Mouse (Mus musculus): ENCODE data around the gene Clasp1. TPM values are rescaled to one million over a fixed set of nuclear protein-coding genes. Genes with fewer than 3 reads are reported as not detected.

The Clasp1 gene
- polyA plus RNA-seq, 1 experiment from 2014 or later, result 14.8 TPM

DNA sequence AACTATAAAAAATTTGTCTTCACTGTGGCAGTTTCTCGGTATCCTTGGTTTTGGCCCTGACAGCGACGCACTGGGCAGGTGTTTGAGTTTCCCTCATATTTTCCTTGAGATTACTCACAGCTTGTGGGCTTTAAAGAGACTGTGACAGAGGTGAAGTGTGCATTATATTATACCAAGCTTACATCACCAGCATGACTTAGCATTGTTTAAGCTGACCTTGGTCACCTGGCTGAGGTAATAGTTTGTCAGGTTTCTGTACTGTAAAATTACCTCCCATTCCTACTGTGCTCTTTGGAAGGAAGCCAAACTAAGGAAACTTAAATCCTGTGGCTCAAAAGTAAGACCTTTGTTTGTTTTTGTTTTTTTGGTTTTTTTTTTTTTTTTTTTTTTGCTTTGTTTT lies 69.4 kb downstream of the Clasp1 start:
- no peaks in the 10 kb centered on the region for H3K9me3 ChIP-seq (ENCODE audit: low read length)
- DNase-seq (ENCODE audit: low spot score) (peak; percentile 78), ATAC-seq (no peak)
- WGBS, result 24% methylated on average over 3 of the region's 3 CpGs
- H3K4me1 ChIP-seq (ENCODE audit: insufficient read depth, low read depth, low read length), result no peaks in the 10 kb centered on the region
- peak overlapping the region; percentile 61; the same call in 1 of the 2 replicates for H3K4me2 ChIP-seq (replicated peaks; ENCODE audit: low read depth, low read length)
- H3K27ac ChIP-seq (ENCODE audit: low read length), result peak overlapping the region; percentile 99; the same call in 1 of the 2 replicates
- no peak for TF ChIP-seq EP300 (IDR thresholded peaks at IDR 0.05)
- no peak for TF ChIP-seq CTCF (IDR thresholded peaks at IDR 0.05)
- H3K36me3 ChIP-seq (ENCODE audit: insufficient read depth, low read length), result no peaks in the 10 kb centered on the region
- no peak overlapping the region for H3K9ac ChIP-seq (replicated peaks; ENCODE audit: low read depth)
- H3K27me3 ChIP-seq (replicated peaks; ENCODE audit: insufficient read depth, low read length), result no peaks in the 10 kb centered on the region
- H3K4me3 ChIP-seq (ENCODE audit: low read depth, low read length), result no peak overlapping the region

DNA sequence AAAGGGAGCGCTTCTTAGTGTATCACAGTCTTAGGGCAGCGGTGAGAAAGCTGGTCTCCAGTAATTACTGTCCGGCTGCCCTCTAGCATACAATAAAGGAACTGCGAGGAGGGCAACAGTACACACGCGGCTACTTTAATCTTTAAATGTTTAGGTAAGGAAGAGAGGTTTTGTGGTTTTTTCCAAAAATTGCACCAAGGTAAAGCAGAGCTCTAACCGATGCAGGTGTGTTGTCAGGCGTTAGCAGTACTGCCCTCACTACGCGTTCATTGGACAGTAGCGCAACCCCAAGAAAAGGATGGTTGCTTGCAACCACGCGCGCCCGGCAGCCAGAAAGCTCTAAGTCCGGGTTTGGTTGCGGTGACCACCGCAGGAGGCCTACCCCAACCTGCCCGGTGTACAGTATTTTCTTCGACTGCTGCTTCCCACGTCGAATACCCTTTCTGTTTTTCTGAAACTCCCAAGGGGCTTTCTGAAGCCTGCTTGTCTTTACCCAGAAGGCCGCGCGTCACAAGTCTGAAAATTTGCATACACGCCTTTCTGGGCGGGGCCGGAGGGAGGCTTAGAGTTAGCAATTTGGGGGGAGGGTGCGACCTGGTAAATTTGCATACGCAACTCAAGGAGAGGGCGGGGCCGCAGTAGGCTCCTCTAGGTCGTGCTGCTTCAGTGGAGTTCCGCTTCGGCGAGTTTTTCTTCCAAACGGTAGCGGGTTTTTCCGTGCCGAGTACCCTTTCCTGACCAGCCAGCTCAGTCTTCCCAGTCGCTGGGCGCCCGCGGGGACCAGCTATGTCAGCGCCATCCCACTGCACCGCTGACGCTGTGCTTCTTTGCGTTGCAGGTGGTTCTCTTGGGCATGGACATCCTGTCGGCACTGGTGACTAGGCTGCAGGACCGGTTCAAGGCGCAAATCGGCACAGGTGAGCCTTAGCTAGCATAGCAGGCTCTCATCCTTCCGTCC lies 70.4 kb downstream of the Clasp1 start:
- DNase-seq (ENCODE audit: low spot score) (peak; percentile 97), ATAC-seq (peak; percentile 96)
- Histone ChIP-seq H3K4me3 (ENCODE audit: low read depth, low read length) (peak overlapping the region; percentile 48), H3K27ac (ENCODE audit: low read length) (peak overlapping the region; percentile 99), H3K9ac (replicated peaks; ENCODE audit: low read depth) (peak overlapping the region; percentile 93), H3K4me2 (replicated peaks; ENCODE audit: low read depth, low read length) (peak overlapping the region; percentile 61), H3K4me1 (ENCODE audit: insufficient read depth, low read depth, low read length) (no peaks in the 10 kb centered on the region), H3K36me3 (ENCODE audit: insufficient read depth, low read length) (peaks cover 9% of the 10 kb centered on the region; the same call in 1 of the 2 replicates), H3K27me3 (replicated peaks; ENCODE audit: insufficient read depth, low read length) (no peaks in the 10 kb centered on the region), H3K9me3 (ENCODE audit: low read length) (no peaks in the 10 kb centered on the region)
- TF ChIP-seq EP300 (IDR thresholded peaks at IDR 0.05) (peak; percentile 80), CTCF (IDR thresholded peaks at IDR 0.05) (peak; percentile 77)
- 2% methylated on average over 53 of the region's 53 CpGs for WGBS

DNA sequence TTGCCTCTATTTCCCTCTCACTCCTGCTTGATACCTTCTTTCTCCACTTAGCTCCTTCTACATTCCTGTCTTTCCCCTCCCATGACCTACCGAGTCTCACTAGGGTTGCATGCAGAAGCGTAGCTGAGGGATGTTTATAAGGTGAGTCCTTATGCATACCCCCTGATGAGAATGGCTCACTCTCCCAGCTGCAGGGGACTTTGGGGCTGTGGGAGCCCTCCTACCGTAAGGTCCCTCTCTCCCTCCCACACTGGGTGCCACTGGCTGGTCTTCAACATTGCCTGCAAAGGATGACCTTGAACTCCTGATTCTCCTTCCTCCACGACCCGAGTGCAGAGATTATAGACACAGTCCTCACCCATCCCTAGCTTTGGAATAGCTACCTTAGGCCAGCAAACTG lies 71.9 kb downstream of the Clasp1 start:
- no peak overlapping the region for H3K27ac ChIP-seq (ENCODE audit: low read length)
- H3K27me3 ChIP-seq (replicated peaks; ENCODE audit: insufficient read depth, low read length), result no peaks in the 10 kb centered on the region
- 87% methylated on average over 5 of the region's 5 CpGs for WGBS
- H3K4me3 ChIP-seq (ENCODE audit: low read depth, low read length), result no peak overlapping the region
- no peak for TF ChIP-seq EP300 (IDR thresholded peaks at IDR 0.05)
- TF ChIP-seq CTCF (IDR thresholded peaks at IDR 0.05), result no peak
- H3K4me1 ChIP-seq (ENCODE audit: insufficient read depth, low read depth, low read length), result no peaks in the 10 kb centered on the region
- DNase-seq (ENCODE audit: low spot score) (no peak), ATAC-seq (no peak)
- H3K36me3 ChIP-seq (ENCODE audit: insufficient read depth, low read length), result peaks cover 24% of the 10 kb centered on the region
- no peak overlapping the region for H3K9ac ChIP-seq (replicated peaks; ENCODE audit: low read depth)
- no peaks in the 10 kb centered on the region for H3K9me3 ChIP-seq (ENCODE audit: low read length)
- H3K4me2 ChIP-seq (replicated peaks; ENCODE audit: low read depth, low read length), result no peak overlapping the region

DNA sequence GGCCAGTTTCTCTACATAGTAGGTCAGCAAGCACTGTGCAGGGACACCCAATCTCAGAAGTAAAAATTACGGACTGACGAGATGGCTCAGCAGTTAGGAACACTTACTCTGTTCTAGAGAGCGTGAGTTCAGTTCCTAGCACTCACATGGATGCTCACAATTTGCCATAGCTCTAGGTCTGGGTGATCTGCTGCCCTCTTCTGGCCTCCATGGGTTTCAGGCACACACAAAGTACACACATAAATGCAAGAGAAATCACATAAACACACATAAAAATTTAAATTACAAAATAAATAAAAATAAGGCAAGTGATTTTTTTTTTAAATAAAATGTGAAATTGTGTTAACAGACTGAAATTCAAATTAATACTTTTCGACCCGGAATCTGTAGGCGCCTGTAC lies 77.2 kb downstream of the Clasp1 start:
- no peak for TF ChIP-seq EP300 (IDR thresholded peaks at IDR 0.05)
- peak; percentile 45 for TF ChIP-seq CTCF (IDR thresholded peaks at IDR 0.05)

DNA sequence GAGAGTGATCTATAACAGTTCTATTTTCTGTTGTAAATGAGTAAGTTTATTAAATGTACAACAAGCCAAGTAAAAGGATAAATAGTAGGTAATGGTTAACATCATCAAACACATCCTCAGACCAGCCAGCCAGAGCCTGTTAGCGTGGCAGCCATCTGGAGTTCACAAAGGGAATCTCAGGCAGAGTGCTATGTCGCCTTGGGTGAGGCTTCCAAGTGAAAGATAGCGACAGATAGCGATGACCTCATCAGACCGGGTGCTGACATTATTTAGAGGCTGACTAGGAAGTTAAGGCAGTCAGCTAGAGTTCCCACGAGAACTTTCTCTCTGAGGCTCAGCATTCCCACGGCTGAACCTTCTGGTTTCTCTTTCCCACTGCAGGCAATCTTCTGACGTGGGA lies 83.5 kb downstream of the Clasp1 start:
- ATAC-seq (no peak), DNase-seq (ENCODE audit: low spot score) (no peak)
- H3K9ac ChIP-seq (replicated peaks; ENCODE audit: low read depth), result no peak overlapping the region
- peaks cover 4% of the 10 kb centered on the region; the same call in 1 of the 2 replicates for H3K36me3 ChIP-seq (ENCODE audit: insufficient read depth, low read length)
- TF ChIP-seq EP300 (IDR thresholded peaks at IDR 0.05) (no peak), CTCF (IDR thresholded peaks at IDR 0.05) (no peak)
- H3K27ac ChIP-seq (ENCODE audit: low read length), result no peak overlapping the region
- H3K4me1 ChIP-seq (ENCODE audit: insufficient read depth, low read depth, low read length), result no peaks in the 10 kb centered on the region
- no peak overlapping the region for H3K4me2 ChIP-seq (replicated peaks; ENCODE audit: low read depth, low read length)
- no peak overlapping the region for H3K4me3 ChIP-seq (ENCODE audit: low read depth, low read length)
- no peaks in the 10 kb centered on the region for H3K9me3 ChIP-seq (ENCODE audit: low read length)
- no peaks in the 10 kb centered on the region for H3K27me3 ChIP-seq (replicated peaks; ENCODE audit: insufficient read depth, low read length)
- WGBS, result 76% methylated on average over 8 of the region's 8 CpGs

More for the DNA sequence above, 77.2 kb downstream of the Clasp1 start:
- no peaks in the 10 kb centered on the region for H3K27me3 ChIP-seq (replicated peaks; ENCODE audit: insufficient read depth, low read length)
- 96% methylated on average over 6 of the region's 6 CpGs for WGBS
- H3K4me2 ChIP-seq (replicated peaks; ENCODE audit: low read depth, low read length), result no peak overlapping the region
- no peaks in the 10 kb centered on the region for H3K4me1 ChIP-seq (ENCODE audit: insufficient read depth, low read depth, low read length)
- DNase-seq (ENCODE audit: low spot score) (no peak), ATAC-seq (no peak)
- no peak overlapping the region for H3K27ac ChIP-seq (ENCODE audit: low read length)
- no peaks in the 10 kb centered on the region for H3K9me3 ChIP-seq (ENCODE audit: low read length)
- no peak overlapping the region for H3K9ac ChIP-seq (replicated peaks; ENCODE audit: low read depth)
- H3K4me3 ChIP-seq (ENCODE audit: low read depth, low read length), result no peak overlapping the region
- H3K36me3 ChIP-seq (ENCODE audit: insufficient read depth, low read length), result peaks cover 29% of the 10 kb centered on the region

DNA sequence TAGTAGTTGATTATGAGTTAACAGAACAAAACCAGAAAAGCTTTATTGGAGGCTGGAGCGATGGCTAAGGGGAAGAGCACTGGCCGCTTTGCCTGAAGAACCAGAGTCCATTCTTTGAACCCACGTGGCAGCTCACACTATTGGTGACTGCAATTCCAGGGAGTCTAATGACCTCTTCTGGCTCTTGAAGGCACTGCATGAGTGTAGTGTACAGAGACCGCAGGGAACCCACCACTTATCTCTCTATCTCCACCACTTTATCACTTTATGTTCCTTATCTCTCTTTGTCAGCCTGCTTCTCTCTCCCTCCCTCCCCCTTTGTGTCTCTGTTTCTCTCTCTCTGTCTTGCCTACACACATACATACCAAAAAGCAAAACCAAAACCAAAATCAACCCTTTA lies 88.1 kb downstream of the Clasp1 start:
- H3K27ac ChIP-seq (ENCODE audit: low read length), result no peak overlapping the region
- no peaks in the 10 kb centered on the region for H3K36me3 ChIP-seq (ENCODE audit: insufficient read depth, low read length)
- TF ChIP-seq CTCF (IDR thresholded peaks at IDR 0.05), result peak; percentile 85
- no peak for TF ChIP-seq EP300 (IDR thresholded peaks at IDR 0.05)
- no peak overlapping the region for H3K4me2 ChIP-seq (replicated peaks; ENCODE audit: low read depth, low read length)
- DNase-seq (ENCODE audit: low spot score) (peak; percentile 68), ATAC-seq (peak; percentile 83)
- H3K4me1 ChIP-seq (ENCODE audit: insufficient read depth, low read depth, low read length), result no peaks in the 10 kb centered on the region
- H3K4me3 ChIP-seq (ENCODE audit: low read depth, low read length), result no peak overlapping the region
- H3K9ac ChIP-seq (replicated peaks; ENCODE audit: low read depth), result no peak overlapping the region
- no peaks in the 10 kb centered on the region for H3K27me3 ChIP-seq (replicated peaks; ENCODE audit: insufficient read depth, low read length)
- no peaks in the 10 kb centered on the region for H3K9me3 ChIP-seq (ENCODE audit: low read length)
- 27% methylated on average over 4 of the region's 4 CpGs for WGBS
